Mouse (Mus musculus): Measurements from ENCODE around the gene Utp14a. TPM values are rescaled to one million over a fixed set of nuclear protein-coding genes. Genes with fewer than 3 reads are reported as not detected.

The Utp14a gene
- polyA plus RNA-seq, 1 experiment from 2014 or later: 19.0 TPM

DNA sequence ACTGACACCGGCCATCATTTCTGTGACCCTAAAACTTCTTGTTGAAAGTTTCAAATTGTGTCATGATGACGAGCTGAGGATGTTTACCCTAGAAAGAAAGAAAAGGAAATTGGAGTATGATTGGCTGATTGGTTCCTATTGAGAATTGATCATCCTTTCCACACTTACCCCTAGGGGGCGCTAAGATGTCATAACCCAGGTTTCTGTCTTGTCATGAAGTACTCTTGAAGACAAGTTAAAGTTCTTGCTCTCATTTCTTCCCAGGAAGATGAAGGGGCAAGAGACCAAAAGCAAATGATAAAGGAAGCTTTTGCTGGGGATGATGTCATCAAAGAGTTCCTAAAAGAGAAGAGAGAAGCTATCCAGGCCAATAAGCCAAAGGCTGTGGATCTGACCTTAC lies 21.4 kb downstream of the Utp14a start:
- ATAC-seq: no peak
- WGBS: 44% methylated on average over 3 of the region's 3 CpGs

DNA sequence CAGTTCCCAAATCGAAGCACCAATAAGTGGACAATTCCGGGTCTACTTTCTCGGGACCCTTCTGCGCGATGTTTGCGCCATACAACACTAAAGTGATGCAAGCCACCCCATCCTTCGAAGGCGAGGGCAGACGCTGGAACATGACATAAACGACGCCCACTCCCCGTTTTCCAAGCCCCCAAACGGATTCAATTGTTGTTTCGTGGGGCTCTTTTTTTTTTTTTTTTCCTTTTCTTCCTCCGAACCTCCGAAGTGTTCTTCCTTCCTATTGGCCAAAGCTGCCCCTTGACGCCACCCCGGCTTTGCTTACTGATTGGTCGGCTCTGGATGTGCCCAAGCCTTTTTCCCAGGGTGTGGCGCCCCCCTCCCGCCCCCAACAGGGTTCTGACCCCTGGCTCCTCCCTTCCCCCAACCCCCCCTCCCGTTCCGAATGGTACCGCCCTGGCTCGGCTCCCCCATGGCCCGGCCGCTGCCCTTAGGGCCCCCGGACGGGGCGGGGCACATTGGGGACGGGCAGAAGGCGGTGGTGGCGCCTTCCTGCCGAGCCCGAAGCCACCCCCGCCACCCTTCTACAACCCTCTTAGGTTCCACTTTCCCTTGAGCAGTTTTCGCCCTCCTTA lies 27.8 kb downstream of the Utp14a start:
- H3K36me3 ChIP-seq: peaks cover 10% of the 10 kb centered on the region; the same call in 1 of the 2 replicates
- H3K27ac ChIP-seq: peak overlapping the region; percentile 91
- H3K4me1 ChIP-seq (replicated peaks): no peaks in the 10 kb centered on the region
- H3K4me2 ChIP-seq (replicated peaks): peak overlapping the region; percentile 55
- 0 out of 2 replicates have a peak, but pooled peaks cover 4% of the 10 kb centered on the region for H3K27me3 ChIP-seq
- peak overlapping the region; percentile 75 for H3K9ac ChIP-seq (replicated peaks)
- H3K9me3 ChIP-seq: no peaks in the 10 kb centered on the region
- ATAC-seq: peak; percentile 87
- H3K4me3 ChIP-seq (replicated peaks): peak overlapping the region; percentile 48
- WGBS: 24% methylated on average over 34 of the region's 37 CpGs

More for the DNA sequence above, 21.4 kb downstream of the Utp14a start:
- peaks cover 25% of the 10 kb centered on the region for H3K36me3 ChIP-seq
- no peak overlapping the region for H3K4me3 ChIP-seq (replicated peaks)
- H3K9me3 ChIP-seq: no peaks in the 10 kb centered on the region
- no peak overlapping the region for H3K4me2 ChIP-seq (replicated peaks)
- no peak overlapping the region for H3K9ac ChIP-seq (replicated peaks)
- H3K27me3 ChIP-seq: no peaks in the 10 kb centered on the region
- H3K4me1 ChIP-seq (replicated peaks): no peaks in the 10 kb centered on the region
- no peak overlapping the region for H3K27ac ChIP-seq

DNA sequence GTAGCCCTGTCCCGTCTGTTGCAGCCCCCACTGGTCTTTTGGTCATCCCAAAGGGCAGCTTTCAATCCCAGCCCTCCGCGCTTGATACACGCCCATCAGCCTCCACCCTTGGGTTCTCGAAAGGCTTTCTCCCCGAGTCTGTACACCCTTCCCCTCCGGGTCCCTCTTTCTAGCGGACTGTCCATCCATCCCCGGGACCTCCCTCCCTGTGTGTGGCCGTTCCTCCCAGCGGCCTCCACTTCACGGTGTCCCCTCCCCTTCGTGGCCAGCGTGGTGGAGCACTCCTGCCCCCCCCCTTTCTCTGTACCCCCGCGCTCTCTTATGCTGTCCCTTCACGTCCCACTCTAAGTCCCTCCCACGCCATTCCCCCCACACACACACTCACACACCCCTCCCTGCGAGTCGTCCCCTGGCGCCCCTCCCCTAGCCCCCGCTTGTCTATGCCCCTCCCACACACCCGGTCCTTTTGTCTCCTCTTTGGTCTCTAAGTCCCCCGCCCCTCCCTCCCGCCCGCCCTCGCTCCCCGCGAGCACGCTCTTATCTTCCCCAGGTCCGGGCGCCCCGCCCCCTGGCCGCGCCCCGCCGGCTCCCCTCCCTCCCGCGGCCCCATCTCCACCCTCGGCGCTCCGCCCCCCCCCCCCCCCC lies 28.5 kb downstream of the Utp14a start:
- ATAC-seq: peak; percentile 89

DNA sequence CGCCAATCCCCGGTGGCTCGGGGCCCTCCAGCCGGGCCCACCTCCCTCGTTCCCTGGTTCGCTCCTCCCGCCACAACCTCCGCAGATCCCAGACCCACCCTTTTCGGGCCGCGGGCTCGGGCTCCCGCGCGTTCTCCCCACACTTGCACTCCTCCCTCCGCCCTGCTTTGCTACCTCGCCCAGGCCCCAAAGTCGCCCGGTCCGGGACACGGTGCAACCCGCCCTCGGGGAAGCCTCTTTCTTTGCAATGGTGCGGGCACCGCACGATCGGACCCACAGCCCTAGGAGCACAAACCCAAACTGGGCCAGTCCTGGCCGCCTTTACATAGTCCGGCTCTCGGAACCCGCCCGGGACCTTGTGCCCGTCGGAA lies 29.0 kb downstream of the Utp14a start:
- peak; percentile 70 for ATAC-seq
- peak overlapping the region; percentile 68 for H3K27ac ChIP-seq
- H3K9ac ChIP-seq (replicated peaks): peak overlapping the region; percentile 61
- H3K4me3 ChIP-seq (replicated peaks): peak overlapping the region; percentile 48
- H3K4me1 ChIP-seq (replicated peaks): no peaks in the 10 kb centered on the region
- peak overlapping the region; percentile 55 for H3K4me2 ChIP-seq (replicated peaks)
- 0 out of 2 replicates have a peak, but pooled peaks cover 4% of the 10 kb centered on the region for H3K27me3 ChIP-seq
- H3K9me3 ChIP-seq: no peaks in the 10 kb centered on the region
- 0 out of 2 replicates have a peak, but pooled peaks cover 7% of the 10 kb centered on the region for H3K36me3 ChIP-seq
- WGBS: 25% methylated on average over 32 of the region's 34 CpGs

More for the DNA sequence above, 28.5 kb downstream of the Utp14a start:
- H3K27ac ChIP-seq: peak overlapping the region; percentile 91
- 25% methylated on average over 28 of the region's 42 CpGs for WGBS
- H3K9me3 ChIP-seq: no peaks in the 10 kb centered on the region
- peak overlapping the region; percentile 75 for H3K9ac ChIP-seq (replicated peaks)
- 0 out of 2 replicates have a peak, but pooled peaks cover 4% of the 10 kb centered on the region for H3K27me3 ChIP-seq
- H3K36me3 ChIP-seq: 0 out of 2 replicates have a peak, but pooled peaks cover 7% of the 10 kb centered on the region
- H3K4me1 ChIP-seq (replicated peaks): no peaks in the 10 kb centered on the region
- H3K4me3 ChIP-seq (replicated peaks): peak overlapping the region; percentile 48
- peak overlapping the region; percentile 55 for H3K4me2 ChIP-seq (replicated peaks)

DNA sequence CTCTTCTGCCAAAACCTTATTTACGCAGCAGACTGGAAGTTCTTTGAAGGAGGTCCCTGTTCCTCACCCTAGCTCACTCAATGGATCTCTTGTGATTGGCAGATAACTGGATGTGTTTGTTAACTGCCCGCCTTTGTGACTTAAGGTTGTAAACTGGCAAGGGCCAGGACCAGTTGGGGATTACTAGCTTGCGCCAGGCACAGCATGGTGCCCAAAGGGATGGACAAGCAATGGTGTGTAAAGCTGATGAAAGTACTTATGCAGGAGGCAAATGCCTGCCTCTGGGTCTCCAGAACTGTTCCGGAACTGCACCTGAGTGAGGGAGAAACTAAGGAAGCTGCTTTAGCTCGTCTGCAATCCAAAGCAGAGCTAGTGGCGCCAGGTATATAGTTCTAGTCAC lies 29.8 kb downstream of the Utp14a start:
- Histone ChIP-seq H3K27me3 (0 out of 2 replicates have a peak, but pooled peaks cover 4% of the 10 kb centered on the region), H3K27ac (no peak overlapping the region), H3K4me1 (replicated peaks) (no peaks in the 10 kb centered on the region), H3K4me2 (replicated peaks) (peak overlapping the region; percentile 55; the same call in 1 of the 2 replicates), H3K36me3 (0 out of 2 replicates have a peak, but pooled peaks cover 6% of the 10 kb centered on the region), H3K4me3 (replicated peaks) (no peak overlapping the region), H3K9me3 (no peaks in the 10 kb centered on the region), H3K9ac (replicated peaks) (no peak overlapping the region)
- 40% methylated on average over 6 of the region's 6 CpGs for WGBS
- no peak for ATAC-seq

DNA sequence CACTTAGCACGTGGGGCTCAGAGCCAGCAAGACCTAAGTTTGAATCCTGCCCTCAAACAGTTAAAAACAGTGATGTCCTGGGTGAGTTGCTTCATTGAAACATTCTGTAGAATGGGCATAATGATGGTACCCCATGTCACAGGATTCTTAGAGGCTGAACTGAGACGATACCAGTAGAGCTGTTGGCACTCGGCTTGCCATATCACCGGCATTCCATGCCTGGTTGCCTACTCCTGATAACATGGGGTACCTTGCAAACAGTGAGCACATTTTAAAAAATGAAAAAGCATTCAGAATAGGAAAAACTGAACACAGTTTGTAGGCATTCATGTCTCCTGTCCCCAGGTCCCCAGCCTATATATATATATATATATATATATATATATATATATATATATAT lies 31.3 kb downstream of the Utp14a start:
- Histone ChIP-seq H3K4me1 (replicated peaks) (no peaks in the 10 kb centered on the region), H3K36me3 (no peaks in the 10 kb centered on the region), H3K27ac (no peak overlapping the region), H3K9me3 (no peaks in the 10 kb centered on the region), H3K4me3 (replicated peaks) (no peak overlapping the region), H3K9ac (replicated peaks) (no peak overlapping the region), H3K27me3 (0 out of 2 replicates have a peak, but pooled peaks cover 4% of the 10 kb centered on the region), H3K4me2 (replicated peaks) (no peak overlapping the region)
- 75% methylated on average over 4 of the region's 4 CpGs for WGBS
- no peak for ATAC-seq

DNA sequence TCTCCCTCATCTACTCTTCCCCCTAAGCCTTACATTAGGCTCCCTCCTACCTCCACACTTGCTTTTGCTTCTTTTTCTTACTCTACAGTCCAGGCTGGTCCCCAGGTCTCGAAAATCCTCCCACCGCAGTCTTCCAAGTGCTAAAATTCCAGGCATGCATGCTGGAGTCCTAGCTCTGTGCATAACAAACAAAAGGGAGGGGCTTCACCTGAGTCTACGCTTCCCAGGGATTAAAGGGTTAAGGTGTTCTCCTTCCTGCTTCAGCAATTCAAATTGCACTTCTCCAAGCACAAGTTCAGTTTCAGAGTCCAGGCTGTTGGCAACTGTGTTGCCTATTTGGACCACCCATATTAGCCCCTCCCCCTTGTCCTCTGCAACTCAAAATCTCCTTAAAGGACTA lies 34.8 kb downstream of the Utp14a start:
- Histone ChIP-seq H3K9me3 (no peaks in the 10 kb centered on the region), H3K9ac (replicated peaks) (no peak overlapping the region), H3K4me1 (replicated peaks) (no peaks in the 10 kb centered on the region), H3K27me3 (0 out of 2 replicates have a peak, but pooled peaks cover 4% of the 10 kb centered on the region), H3K27ac (no peak overlapping the region), H3K36me3 (no peaks in the 10 kb centered on the region), H3K4me2 (replicated peaks) (no peak overlapping the region), H3K4me3 (replicated peaks) (no peak overlapping the region)
- WGBS: 51% methylated on average over 3 of the region's 3 CpGs
- ATAC-seq: no peak

DNA sequence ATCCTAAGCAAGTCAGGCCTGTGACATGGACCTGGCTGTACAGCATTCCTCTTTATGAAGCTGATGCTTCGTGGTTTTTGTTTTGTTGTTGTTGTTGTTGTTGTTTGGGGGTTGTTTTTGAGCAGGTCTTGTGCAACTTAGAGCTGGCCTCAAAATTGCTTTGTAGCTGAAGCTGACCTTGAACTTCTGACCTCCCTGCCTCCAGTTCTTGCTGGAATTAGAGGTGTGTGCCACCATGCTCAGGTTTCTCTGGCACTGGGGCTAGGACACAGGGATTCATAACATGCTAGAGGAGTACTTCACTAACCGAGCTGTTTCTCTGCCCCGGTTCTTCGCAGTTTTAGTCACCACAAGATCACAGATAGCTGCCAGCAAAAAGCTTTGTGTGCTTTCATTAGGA lies 48.7 kb downstream of the Utp14a start:
- H3K27ac ChIP-seq: no peak overlapping the region
- H3K36me3 ChIP-seq: no peaks in the 10 kb centered on the region
- ATAC-seq: no peak
- H3K9me3 ChIP-seq: no peaks in the 10 kb centered on the region
- no peak overlapping the region for H3K9ac ChIP-seq (replicated peaks)
- WGBS: 83% methylated on average over 4 of the region's 4 CpGs
- H3K4me1 ChIP-seq (replicated peaks): no peaks in the 10 kb centered on the region
- 0 out of 2 replicates have a peak, but pooled peaks cover 3% of the 10 kb centered on the region for H3K27me3 ChIP-seq
- H3K4me3 ChIP-seq (replicated peaks): no peak overlapping the region
- H3K4me2 ChIP-seq (replicated peaks): no peak overlapping the region

DNA sequence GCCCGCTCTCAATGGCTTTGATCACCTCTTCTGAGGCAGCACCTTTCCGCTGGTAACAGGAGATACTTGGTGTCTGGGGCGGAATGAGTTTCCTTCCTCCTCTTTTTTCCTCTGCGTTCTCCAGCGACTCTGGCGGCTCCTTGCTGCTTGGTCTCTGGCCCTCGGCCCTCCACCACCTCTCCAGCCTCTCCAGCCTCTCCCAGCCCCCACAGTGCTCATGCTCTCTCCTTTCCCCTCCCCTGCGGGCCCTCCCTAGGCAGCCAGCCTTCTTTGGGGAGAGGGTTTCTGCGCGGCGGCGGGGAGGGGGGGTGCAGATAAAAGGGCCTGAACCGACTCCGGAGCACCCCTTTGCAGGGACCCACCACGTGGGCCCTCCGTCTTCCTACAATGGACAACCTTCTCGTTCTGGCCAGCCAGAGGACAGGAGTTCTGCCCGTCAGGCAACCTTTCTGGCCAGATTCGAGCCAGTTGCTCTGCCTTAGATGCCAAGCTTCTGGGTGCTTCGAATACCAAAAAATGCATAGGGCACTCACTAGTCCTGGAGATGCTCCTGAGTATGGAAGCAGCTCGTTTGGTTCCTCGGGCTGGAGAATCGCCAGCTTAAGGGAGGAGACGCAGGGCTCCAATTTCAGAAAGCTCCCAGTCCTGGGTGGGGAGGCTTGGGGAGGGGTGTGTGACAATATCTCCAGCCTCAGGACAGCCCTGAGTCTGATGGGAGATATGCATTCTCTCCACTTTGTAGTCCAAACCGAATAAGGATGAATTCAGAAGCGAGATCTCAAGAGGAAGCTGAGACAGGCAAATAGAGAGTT lies 54.2 kb downstream of the Utp14a start:
- no peak overlapping the region for H3K9ac ChIP-seq (replicated peaks)
- H3K9me3 ChIP-seq: no peaks in the 10 kb centered on the region
- H3K4me1 ChIP-seq (replicated peaks): 0 out of 2 replicates have a peak, but pooled peaks cover 7% of the 10 kb centered on the region
- no peaks in the 10 kb centered on the region for H3K36me3 ChIP-seq
- H3K27ac ChIP-seq: no peak overlapping the region
- ATAC-seq: no peak; the same call in 1 of the 2 replicates
- H3K4me3 ChIP-seq (replicated peaks): peak overlapping the region; percentile 26
- H3K27me3 ChIP-seq: 0 out of 2 replicates have a peak, but pooled peaks cover 7% of the 10 kb centered on the region
- peak overlapping the region; percentile 43 for H3K4me2 ChIP-seq (replicated peaks)
- WGBS: 31% methylated on average over 25 of the region's 26 CpGs

DNA sequence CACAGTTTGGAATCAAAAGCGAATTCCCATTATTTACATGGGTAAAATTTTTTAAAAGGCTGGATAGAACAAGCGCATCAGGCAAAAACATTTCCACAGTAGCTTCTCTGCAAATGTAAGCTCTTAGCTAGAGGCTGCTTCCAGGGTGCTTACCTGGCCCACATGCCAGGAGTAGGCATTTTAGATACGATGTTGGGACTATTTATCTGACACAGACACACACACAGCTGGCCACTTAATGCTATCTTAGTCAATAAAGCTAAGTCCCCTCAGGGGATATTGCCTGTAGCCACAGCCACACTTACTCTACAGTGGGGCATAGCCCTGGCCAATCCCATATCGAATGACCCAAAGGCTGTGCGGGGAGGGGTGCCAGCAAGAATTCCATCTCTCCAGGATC lies 55.1 kb downstream of the Utp14a start:
- no peaks in the 10 kb centered on the region for H3K9me3 ChIP-seq
- H3K4me2 ChIP-seq (replicated peaks): no peak overlapping the region
- no peaks in the 10 kb centered on the region for H3K36me3 ChIP-seq
- H3K9ac ChIP-seq (replicated peaks): no peak overlapping the region
- no peak for ATAC-seq
- no peak overlapping the region for H3K4me3 ChIP-seq (replicated peaks)
- H3K27ac ChIP-seq: no peak overlapping the region
- WGBS: 82% methylated on average over 5 of the region's 5 CpGs
- 0 out of 2 replicates have a peak, but pooled peaks cover 7% of the 10 kb centered on the region for H3K4me1 ChIP-seq (replicated peaks)
- peaks cover 8% of the 10 kb centered on the region; the same call in 1 of the 2 replicates for H3K27me3 ChIP-seq

DNA sequence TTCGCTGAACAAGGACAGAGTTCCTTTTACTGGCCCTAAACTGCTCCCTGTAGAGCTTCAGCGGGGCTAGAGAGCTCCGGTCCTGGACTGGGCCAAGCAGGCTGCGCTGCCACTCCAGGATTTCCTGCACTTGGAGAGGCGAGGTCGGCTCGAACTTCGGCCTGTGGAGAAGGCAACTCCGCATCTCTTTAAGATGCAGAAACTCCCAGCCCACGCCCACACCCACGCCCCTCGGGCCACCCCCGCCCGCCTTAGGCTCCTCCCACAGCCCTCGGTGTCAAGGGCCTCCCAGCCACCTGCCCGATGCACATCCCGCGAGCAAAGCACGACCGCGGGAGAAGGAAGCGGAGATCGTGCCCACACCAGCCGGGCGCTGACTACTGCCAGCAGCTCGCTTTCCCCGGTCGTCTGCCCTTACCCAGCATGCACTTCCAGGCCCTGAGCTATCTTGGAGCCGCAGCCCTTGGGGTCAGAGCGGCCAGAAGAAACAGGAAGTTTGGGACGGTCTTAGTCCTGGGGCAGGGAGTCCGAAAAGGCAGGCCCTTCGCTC lies 57.9 kb downstream of the Utp14a start:
- Histone ChIP-seq H3K9me3 (no peaks in the 10 kb centered on the region), H3K4me1 (replicated peaks) (0 out of 2 replicates have a peak, but pooled peaks cover 7% of the 10 kb centered on the region), H3K36me3 (no peaks in the 10 kb centered on the region), H3K4me2 (replicated peaks) (peak overlapping the region; percentile 59), H3K4me3 (replicated peaks) (peak overlapping the region; percentile 41), H3K27ac (no peak overlapping the region), H3K9ac (replicated peaks) (peak overlapping the region; percentile 51), H3K27me3 (peaks cover 20% of the 10 kb centered on the region; the same call in 1 of the 2 replicates)
- ATAC-seq: peak; percentile 77
- WGBS: 19% methylated on average over 31 of the region's 33 CpGs

All from midbrain, embryonic 13.5 days (tissue).